Mouse (Mus musculus) spleen, postnatal 0 days (tissue): ENCODE measurements around the gene Sox10. TPM values are rescaled to one million over a fixed set of nuclear protein-coding genes. Genes with fewer than 3 reads are reported as not detected.

ENCODE experiments used
- polyA plus RNA-seq: library from polyadenylated mRNA; unstranded; fragments of >200 nt; fragmentation: Nextera tagmentation; extraction: Ambion mirVana; gene quantifications from 2 replicates; pipeline ENCODE4 v1.2.1, GENCODE M21; 2015

Sox10 gene
- polyA plus RNA-seq: not detected in 2 replicates

DNA sequence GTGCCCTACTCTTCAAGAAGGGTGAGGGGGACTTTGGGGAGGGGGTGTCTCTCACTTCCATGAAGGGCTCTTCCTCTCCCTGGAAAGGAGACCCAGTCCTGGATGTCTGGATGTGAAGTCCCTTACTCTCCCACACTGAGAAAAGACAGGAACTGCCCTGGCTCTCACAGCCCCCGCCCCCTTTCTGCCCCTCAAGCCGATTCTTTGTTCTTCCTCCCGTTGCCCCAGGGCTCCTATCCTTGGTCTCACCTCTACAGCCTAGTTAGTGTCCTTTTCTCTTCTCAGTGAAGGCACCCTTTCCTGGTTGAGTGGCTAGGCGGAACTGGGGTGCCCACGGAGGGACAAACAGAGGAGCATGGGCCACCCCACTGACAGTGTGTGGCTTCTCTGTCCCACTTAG, at the start of gene Sox10:
Sox10 (minus strand) TSS at position 101 of the 400 bp plus-strand sequence.

DNA sequence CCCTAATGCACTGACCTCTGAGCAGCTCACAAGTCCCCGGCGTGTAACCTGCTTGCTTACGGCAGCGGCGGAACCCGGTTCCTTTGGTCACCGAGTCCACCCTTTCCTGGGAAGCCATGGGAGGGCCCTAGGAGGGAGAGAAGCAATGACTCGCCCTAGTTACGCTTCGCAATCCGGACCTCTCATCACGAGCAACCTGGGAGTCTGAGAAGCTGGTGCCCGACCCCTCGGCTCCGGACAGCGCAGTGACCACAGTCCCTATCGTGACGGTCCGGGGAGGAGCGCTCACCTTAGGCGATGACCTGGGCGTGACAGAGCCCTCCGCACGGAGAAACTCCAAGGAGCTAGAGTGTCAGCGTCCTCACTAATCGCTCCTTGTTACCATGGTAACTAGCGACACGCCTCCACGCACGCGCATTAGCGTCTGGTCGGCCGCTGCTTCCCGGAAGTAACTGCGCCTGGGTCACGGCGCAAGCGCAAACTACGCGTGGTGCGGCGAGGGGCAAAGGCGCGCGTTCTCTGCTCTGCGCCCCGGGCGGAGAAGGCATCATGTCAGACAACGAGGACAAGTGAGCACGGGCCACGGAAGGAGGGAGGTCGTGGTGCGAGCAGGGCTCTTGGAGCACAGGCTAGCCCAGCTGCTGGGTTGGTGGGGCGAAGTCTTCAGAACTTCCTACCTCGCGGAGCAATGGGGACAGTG, 24.0 kb downstream of the Sox10 start, which contains the start of the genes Polr2f and 1700088E04Rik:
Polr2f (plus strand) TSS at position 144 of the 700 bp plus-strand sequence.
1700088E04Rik (minus strand) TSS at position 388 of the 700 bp plus-strand sequence.

DNA sequence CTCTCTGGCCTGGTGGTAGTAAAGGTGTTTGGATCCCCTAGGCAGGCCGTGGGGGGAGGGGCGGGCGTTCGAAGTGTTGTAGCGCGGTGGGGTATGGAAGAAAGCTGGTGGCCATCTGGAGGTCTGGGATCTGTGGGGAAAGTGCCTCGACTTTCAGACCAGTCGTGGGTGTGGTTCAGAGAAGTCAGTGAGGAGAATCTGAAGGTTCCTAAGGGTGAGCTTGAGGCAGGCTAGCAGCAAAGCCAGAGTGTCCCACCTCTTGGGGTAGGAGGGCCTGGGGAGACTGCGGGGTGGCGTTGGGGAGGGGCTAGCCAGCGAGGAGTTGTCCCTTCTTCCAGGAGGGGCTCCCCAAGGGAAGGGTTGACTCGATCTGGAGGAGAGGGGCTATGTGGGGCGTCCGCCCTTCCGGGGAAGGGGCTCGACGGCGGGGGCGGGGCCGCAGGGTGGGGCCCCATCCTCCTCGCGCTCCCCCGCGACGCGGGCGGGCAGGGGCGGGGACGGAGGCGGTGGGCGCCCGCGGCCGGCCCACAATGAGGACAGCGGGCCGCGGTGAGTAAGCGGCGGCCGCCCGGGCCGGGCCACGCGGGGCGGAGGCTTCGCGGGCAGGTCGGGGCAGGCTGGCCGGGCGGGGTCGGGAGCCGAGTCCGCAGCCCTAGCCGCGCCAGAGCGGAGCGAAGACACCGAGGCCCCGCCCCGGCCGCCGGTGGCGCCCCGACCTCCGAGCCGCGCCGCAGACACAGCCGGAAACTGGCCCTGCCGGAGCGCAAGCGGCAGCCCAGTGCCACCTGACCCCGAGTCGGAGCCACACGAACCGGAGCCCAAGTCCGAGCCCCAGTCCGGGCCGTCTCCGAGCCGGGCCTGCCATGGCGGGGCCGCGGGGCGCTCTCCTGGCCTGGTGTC, 56.4 kb downstream of the Sox10 start, which contains the start of gene Micall1:
Micall1 (plus strand) TSS at position 478 of the 900 bp plus-strand sequence.

Other genes starting within 250 kb of the Sox10 start
- 444 and 544 TPM in 2 replicates for gene Lgals1, start 238.5 kb downstream of the Sox10 start, polyA plus RNA-seq
- gene Nol12, start 230.3 kb downstream of the Sox10 start, polyA plus RNA-seq: 33.0 and 33.8 TPM in 2 replicates
- 14.7 and 17.5 TPM in 2 replicates for gene Triobp, start 217.5 kb downstream of the Sox10 start, polyA plus RNA-seq
- 102 and 129 TPM in 2 replicates for gene H1f0, start 136.8 kb downstream of the Sox10 start, polyA plus RNA-seq
- 0.18 TPM in 1 of 2 replicates, not detected in the other for gene Galr3, start 123.4 kb downstream of the Sox10 start, polyA plus RNA-seq
- 57.8 and 63.1 TPM in 2 replicates for gene Ankrd54, start 102.3 kb downstream of the Sox10 start, polyA plus RNA-seq
- 108 and 112 TPM in 2 replicates for gene Eif3l, start 90.1 kb downstream of the Sox10 start, polyA plus RNA-seq
- gene Micall1, start 56.3 kb downstream of the Sox10 start, polyA plus RNA-seq: 2.6 and 2.8 TPM in 2 replicates
- 225 and 245 TPM in 2 replicates for gene Polr2f, start 24.2 kb downstream of the Sox10 start, polyA plus RNA-seq
- gene 1700088E04Rik, start 24.0 kb downstream of the Sox10 start, polyA plus RNA-seq: 0.76 and 3.3 TPM in 2 replicates
- 9.3 and 9.6 TPM in 2 replicates for gene Pick1, start 63.9 kb upstream of the Sox10 start, polyA plus RNA-seq
- 0.10 TPM in 1 of 2 replicates, not detected in the other for gene Gm49486, start 64.2 kb upstream of the Sox10 start, polyA plus RNA-seq
- 0.11 TPM in 1 of 2 replicates, not detected in the other for gene Slc16a8, start 89.5 kb upstream of the Sox10 start, polyA plus RNA-seq
- gene Baiap2l2, start 120.3 kb upstream of the Sox10 start, polyA plus RNA-seq: 0.43 and 1.6 TPM in 2 replicates
- 4.8 and 6.4 TPM in 2 replicates for gene Pla2g6, start 163.2 kb upstream of the Sox10 start, polyA plus RNA-seq
- gene Maff, start 181.4 kb upstream of the Sox10 start, polyA plus RNA-seq: 2.9 and 3.0 TPM in 2 replicates
- 12.0 and 16.0 TPM in 2 replicates for gene Tmem184b, start 238.3 kb upstream of the Sox10 start, polyA plus RNA-seq